Mouse (Mus musculus) hematopoietic multipotent progenitor cell, adult 10-12 weeks (in vitro differentiated cells): ENCODE results near the gene Gm2007. TPM values are rescaled to one million over a fixed set of nuclear protein-coding genes. Genes with fewer than 3 reads are reported as not detected.

Experiments
- polyA plus RNA-seq: library from polyadenylated mRNA; stranded (reverse); fragments of >175 nt; gene quantifications from 2 replicates; pipeline ENCODE4 v1.2.3, GENCODE M21; 2012; ENCODE audit warnings: low replicate concordance

Gene Gm2007
- polyA plus RNA-seq: not detected in 2 replicates

GRCm38 (mm10) chr2:175741237-175741636, at the start of gene Gm2007:
Gm2007 (plus strand) TSS chr2:175741537.

DNA sequence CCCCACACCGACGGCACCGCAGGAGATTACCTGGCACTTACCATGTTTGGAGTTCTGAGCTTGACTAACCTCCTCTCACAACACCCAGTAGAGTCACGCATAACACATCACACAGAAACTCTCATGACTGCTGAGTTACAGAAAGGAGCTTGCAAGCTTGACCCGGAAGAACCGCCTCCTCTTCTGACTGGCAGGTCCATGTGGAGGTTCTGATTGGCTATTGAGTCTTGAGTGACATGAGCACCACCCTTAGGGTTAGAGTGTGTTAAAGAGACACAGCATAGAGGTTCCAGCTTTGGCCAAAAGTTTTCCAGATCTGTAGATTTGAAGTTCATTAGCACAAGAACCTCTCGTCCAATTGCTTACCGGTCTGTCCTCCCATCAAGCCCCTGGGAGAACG, 37.8 kb upstream of the Gm2007 start, which contains the start of gene Zfp969:
TSS of gene Zfp969 (minus strand) at position 101 of the 400 bp plus-strand sequence.

GRCm38 (mm10) chr2:175800993-175801392, 59.7 kb downstream of the Gm2007 start, which contains the start of gene Gm14288:
Gm14288 (minus strand) TSS chr2:175801093.

Other genes with a start within 250 kb of the Gm2007 start
- gene Gm11007, start 97.6 kb upstream of the Gm2007 start, polyA plus RNA-seq: not detected in 2 replicates
- 0.13 and 0.30 TPM in 2 replicates for gene Zfp969, start 37.9 kb upstream of the Gm2007 start, polyA plus RNA-seq
- not detected in 2 replicates for gene Gm14288, start 59.6 kb downstream of the Gm2007 start, polyA plus RNA-seq
- 0.09 TPM in 1 of 2 replicates, not detected in the other for gene Gm6710, start 127.7 kb downstream of the Gm2007 start, polyA plus RNA-seq
- gene Zfp966, start 189.6 kb downstream of the Gm2007 start, polyA plus RNA-seq: 0.64 TPM in 1 of 2 replicates, not detected in the other
- not detected in 2 replicates for gene Gm2026, start 223.8 kb downstream of the Gm2007 start, polyA plus RNA-seq